Mouse (Mus musculus) limb, embryonic 12.5 days (tissue): ENCODE measurements around the gene Rnaseh2b. TPM values are rescaled to one million over a fixed set of nuclear protein-coding genes. Genes with fewer than 3 reads are reported as not detected.

ENCODE experiments used
- ATAC-seq: fragments of 200-750 bp; cut with Nextera tagmentation; 2 replicates; pipeline ENCODE4 v1.8.0; 2017; ENCODE audit warnings: low read depth, moderate TSS enrichment; ENCODE audit not compliant: insufficient number of reproducible peaks, insufficient read depth, low FRiP score, low TSS enrichment
- H3K27ac ChIP-seq: fragments of 300-500 bp; sonication (generic); 2 replicates; pipeline ENCODE4 v1.5.1; 2016; ENCODE audit warnings: mild to moderate bottlenecking, moderate library complexity
- H3K27me3 ChIP-seq: fragments of 300-500 bp; sonication (generic); 2 replicates; pipeline ENCODE4 v1.6.1; 2016; ENCODE audit warnings: mild to moderate bottlenecking, moderate library complexity
- H3K36me3 ChIP-seq: fragments of 300-500 bp; sonication (generic); 2 replicates; pipeline ENCODE4 v1.6.1; 2016; ENCODE audit warnings: mild to moderate bottlenecking, moderate library complexity
- H3K4me1 ChIP-seq: fragments of 300-500 bp; sonication (generic); replicated peaks from 2 replicates; pipeline ENCODE4 v1.6.1; 2016
- H3K4me2 ChIP-seq: fragments of 300-500 bp; sonication (generic); 2 replicates; pipeline ENCODE4 v1.6.1; 2016; ENCODE audit warnings: mild to moderate bottlenecking, moderate library complexity
- H3K4me3 ChIP-seq: fragments of 300-500 bp; sonication (generic); replicated peaks from 2 replicates; pipeline ENCODE4 v1.5.1; 2016; ENCODE audit warnings: mild to moderate bottlenecking
- H3K9ac ChIP-seq: fragments of 300-500 bp; sonication (generic); replicated peaks from 2 replicates; pipeline ENCODE4 v1.6.1; 2016; ENCODE audit warnings: mild to moderate bottlenecking, moderate library complexity
- H3K9me3 ChIP-seq: fragments of 300-500 bp; sonication (generic); 2 replicates; pipeline ENCODE4 v1.6.1; 2016; ENCODE audit warnings: mild to moderate bottlenecking, moderate library complexity
- WGBS: fragments of 180-500 bp; shearing (Covaris S2); methylation state at CpG from one replicate; pipeline ENCODE4 v1.1.7; 2016; 5-methylcytosine and 5-hydroxymethylcytosine counted together
- polyA plus RNA-seq: library from polyadenylated mRNA; unstranded; fragments of >200 nt; fragmentation: Nextera tagmentation; extraction: Ambion mirVana; gene quantifications from 2 replicates; pipeline ENCODE4 v1.2.1, GENCODE M21; 2016

The Rnaseh2b gene
- polyA plus RNA-seq, 1 experiment from 2014 or later = 64.5 TPM

GRCm38 (mm10) chr14:62258978-62259536 lies 33.3 kb upstream of the Rnaseh2b start:
- 0 out of 2 replicates have a peak overlapping the region, but pooled peaks have one; percentile 4 for H3K27ac ChIP-seq
- H3K4me2 ChIP-seq = no peak overlapping the region
- no peaks in the 10 kb centered on the region for H3K9me3 ChIP-seq
- no peaks in the 10 kb centered on the region for H3K36me3 ChIP-seq
- no peak overlapping the region for H3K4me3 ChIP-seq
- 52% methylated on average over 10 of the region's 10 CpGs for WGBS
- H3K9ac ChIP-seq = no peak overlapping the region
- no peak for ATAC-seq
- no peaks in the 10 kb centered on the region for H3K27me3 ChIP-seq
- peaks cover 17% of the 10 kb centered on the region; the same call in 1 of the 2 replicates for H3K4me1 ChIP-seq

GRCm38 (mm10) chr14:62270698-62271396 lies 21.5 kb upstream of the Rnaseh2b start:
- WGBS = 82% methylated on average over 12 of the region's 12 CpGs
- no peak for ATAC-seq
- no peak overlapping the region for H3K27ac ChIP-seq

GRCm38 (mm10) chr14:62273604-62274003 lies 18.8 kb upstream of the Rnaseh2b start:
- H3K9me3 ChIP-seq = no peaks in the 10 kb centered on the region
- no peaks in the 10 kb centered on the region for H3K4me1 ChIP-seq
- H3K27me3 ChIP-seq = no peaks in the 10 kb centered on the region
- no peak overlapping the region for H3K9ac ChIP-seq
- no peak for ATAC-seq
- no peaks in the 10 kb centered on the region for H3K36me3 ChIP-seq
- H3K27ac ChIP-seq = no peak overlapping the region
- 96% methylated on average over 3 of the region's 3 CpGs for WGBS
- H3K4me3 ChIP-seq = no peak overlapping the region
- H3K4me2 ChIP-seq = no peak overlapping the region

More at GRCm38 (mm10) chr14:62270698-62271396, 21.5 kb upstream of the Rnaseh2b start:
- H3K9me3 ChIP-seq = no peaks in the 10 kb centered on the region
- no peak overlapping the region for H3K4me2 ChIP-seq
- no peaks in the 10 kb centered on the region for H3K36me3 ChIP-seq
- no peaks in the 10 kb centered on the region for H3K4me1 ChIP-seq
- no peak overlapping the region for H3K9ac ChIP-seq
- H3K27me3 ChIP-seq = no peaks in the 10 kb centered on the region
- no peak overlapping the region for H3K4me3 ChIP-seq

GRCm38 (mm10) chr14:62282974-62283373 lies 9.4 kb upstream of the Rnaseh2b start:
- WGBS = 68% methylated on average over 2 of the region's 2 CpGs
- H3K9ac ChIP-seq = no peak overlapping the region
- H3K27me3 ChIP-seq = no peaks in the 10 kb centered on the region
- no peaks in the 10 kb centered on the region for H3K9me3 ChIP-seq
- no peak overlapping the region for H3K4me3 ChIP-seq
- H3K36me3 ChIP-seq = no peaks in the 10 kb centered on the region
- 0 out of 2 replicates have a peak, but pooled peaks cover 10% of the 10 kb centered on the region for H3K4me1 ChIP-seq
- ATAC-seq = no peak
- no peak overlapping the region for H3K4me2 ChIP-seq
- no peak overlapping the region for H3K27ac ChIP-seq

GRCm38 (mm10) chr14:62288731-62289130 lies 3.7 kb upstream of the Rnaseh2b start:
- Histone ChIP-seq H3K27ac (no peak overlapping the region), H3K9me3 (no peaks in the 10 kb centered on the region), H3K4me3 (no peak overlapping the region), H3K9ac (no peak overlapping the region), H3K4me1 (peaks cover 13% of the 10 kb centered on the region), H3K4me2 (no peak overlapping the region), H3K27me3 (peaks cover 32% of the 10 kb centered on the region), H3K36me3 (no peaks in the 10 kb centered on the region)
- WGBS = 94% methylated on average over 3 of the region's 3 CpGs
- ATAC-seq = no peak

- Histone ChIP-seq H3K27me3 (peaks cover 37% of the 10 kb centered on the region), H3K4me1 (peaks cover 13% of the 10 kb centered on the region), H3K4me2 (no peak overlapping the region; the same call in 1 of the 2 replicates), H3K9me3 (no peaks in the 10 kb centered on the region), H3K9ac (no peak overlapping the region), H3K36me3 (no peaks in the 10 kb centered on the region), H3K4me3 (no peak overlapping the region), H3K27ac (no peak overlapping the region)
- WGBS = 84% methylated on average over 1 of the region's 1 CpGs
- no peak for ATAC-seq
Measured at GRCm38 (mm10) chr14:62291406-62291987, 892 bp upstream of the Rnaseh2b start.

- H3K4me2 ChIP-seq = peak overlapping the region; percentile 99
- ATAC-seq = no peak
- WGBS = 31% methylated on average over 3 of the region's 7 CpGs
- no peaks in the 10 kb centered on the region for H3K9me3 ChIP-seq
- peak overlapping the region; percentile 49 for H3K4me3 ChIP-seq
- no peak overlapping the region for H3K27ac ChIP-seq
- no peaks in the 10 kb centered on the region for H3K36me3 ChIP-seq
- H3K4me1 ChIP-seq = peaks cover 13% of the 10 kb centered on the region
- peak overlapping the region; percentile 61 for H3K9ac ChIP-seq
- H3K27me3 ChIP-seq = peaks cover 37% of the 10 kb centered on the region
Measured at GRCm38 (mm10) chr14:62292166-62292487, 262 bp upstream of the Rnaseh2b start.

GRCm38 (mm10) chr14:62298808-62299207 lies 6.4 kb downstream of the Rnaseh2b start:
- Histone ChIP-seq H3K9me3 (no peaks in the 10 kb centered on the region), H3K9ac (no peak overlapping the region), H3K36me3 (no peaks in the 10 kb centered on the region), H3K4me1 (no peaks in the 10 kb centered on the region), H3K4me3 (no peak overlapping the region), H3K4me2 (no peak overlapping the region), H3K27me3 (peaks cover 5% of the 10 kb centered on the region; the same call in 1 of the 2 replicates), H3K27ac (no peak overlapping the region)
- ATAC-seq = no peak
- 84% methylated on average over 1 of the region's 1 CpGs for WGBS

GRCm38 (mm10) chr14:62300031-62300430 lies 7.6 kb downstream of the Rnaseh2b start:
- ATAC-seq = no peak
- Histone ChIP-seq H3K9ac (no peak overlapping the region), H3K27me3 (no peaks in the 10 kb centered on the region), H3K4me2 (no peak overlapping the region), H3K36me3 (no peaks in the 10 kb centered on the region), H3K9me3 (no peaks in the 10 kb centered on the region), H3K4me3 (no peak overlapping the region), H3K27ac (no peak overlapping the region), H3K4me1 (no peaks in the 10 kb centered on the region)
- 86% methylated on average over 3 of the region's 3 CpGs for WGBS

GRCm38 (mm10) chr14:62307555-62307954 lies 15.2 kb downstream of the Rnaseh2b start:
- Histone ChIP-seq H3K9ac (no peak overlapping the region), H3K9me3 (no peaks in the 10 kb centered on the region), H3K27me3 (no peaks in the 10 kb centered on the region), H3K36me3 (no peaks in the 10 kb centered on the region), H3K4me2 (no peak overlapping the region), H3K4me1 (peaks cover 19% of the 10 kb centered on the region), H3K27ac (no peak overlapping the region), H3K4me3 (no peak overlapping the region)
- WGBS = 85% methylated on average over 1 of the region's 1 CpGs
- ATAC-seq = no peak; the same call in 1 of the 2 replicates

- no peak for ATAC-seq
- WGBS = 51% methylated on average over 2 of the region's 2 CpGs
- no peak overlapping the region for H3K4me2 ChIP-seq
Measured at GRCm38 (mm10) chr14:62309026-62309425, 16.6 kb downstream of the Rnaseh2b start.

More at GRCm38 (mm10) chr14:62309026-62309425, 16.6 kb downstream of the Rnaseh2b start:
- Histone ChIP-seq H3K9ac (no peak overlapping the region), H3K4me1 (peaks cover 19% of the 10 kb centered on the region), H3K27ac (peak overlapping the region; percentile 23; the same call in 1 of the 2 replicates), H3K36me3 (no peaks in the 10 kb centered on the region), H3K4me3 (no peak overlapping the region), H3K27me3 (no peaks in the 10 kb centered on the region), H3K9me3 (no peaks in the 10 kb centered on the region)
